Mouse (Mus musculus): ENCODE results near the gene Josd1. TPM values are rescaled to one million over a fixed set of nuclear protein-coding genes. Genes with fewer than 3 reads are reported as not detected.

Gene Josd1
- polyA plus RNA-seq (2016; fragmentation: Nextera tagmentation; extraction: Ambion mirVana), result 16.6 and 18.6 TPM in 2 replicates

- H3K4me1 ChIP-seq, result peaks cover 81% of the 10 kb centered on the region
These were observed at the start of gene Josd1 for GRCm38 (mm10) chr15:79687646-79688267. TSS of gene Josd1 (minus strand) at chr15:79687919.

GRCm38 (mm10) chr15:79734311-79734710, 46.6 kb upstream of the Josd1 start:
- Histone ChIP-seq H3K9me3 (no peaks in the 10 kb centered on the region), H3K27ac (no peak overlapping the region), H3K4me1 (peaks cover 9% of the 10 kb centered on the region), H3K27me3 (ENCODE audit: poor library complexity, severe bottlenecking) (no peaks in the 10 kb centered on the region), H3K36me3 (replicated peaks) (peaks cover 84% of the 10 kb centered on the region), H3K4me3 (no peak overlapping the region)
- WGBS, result 85% methylated on average over 8 of the region's 8 CpGs
- no peak for DNase-seq (ENCODE audit: extremely low spot score, low spot score)

More at GRCm38 (mm10) chr15:79687646-79688267, at the start of gene Josd1:
- Histone ChIP-seq H3K36me3 (replicated peaks) (peaks cover 8% of the 10 kb centered on the region; the same call in 1 of the 2 replicates), H3K9me3 (no peaks in the 10 kb centered on the region), H3K4me3 (peak within 1 kb of the TSS; percentile 96), H3K27me3 (ENCODE audit: poor library complexity, severe bottlenecking) (peaks cover 4% of the 10 kb centered on the region; the same call in 1 of the 2 replicates), H3K27ac (peak within 1 kb of the TSS; percentile 93)
- under 1% methylated on average over 72 of the region's 72 CpGs for WGBS
- DNase-seq (ENCODE audit: extremely low spot score, low spot score), result peak; percentile 96

DNA sequence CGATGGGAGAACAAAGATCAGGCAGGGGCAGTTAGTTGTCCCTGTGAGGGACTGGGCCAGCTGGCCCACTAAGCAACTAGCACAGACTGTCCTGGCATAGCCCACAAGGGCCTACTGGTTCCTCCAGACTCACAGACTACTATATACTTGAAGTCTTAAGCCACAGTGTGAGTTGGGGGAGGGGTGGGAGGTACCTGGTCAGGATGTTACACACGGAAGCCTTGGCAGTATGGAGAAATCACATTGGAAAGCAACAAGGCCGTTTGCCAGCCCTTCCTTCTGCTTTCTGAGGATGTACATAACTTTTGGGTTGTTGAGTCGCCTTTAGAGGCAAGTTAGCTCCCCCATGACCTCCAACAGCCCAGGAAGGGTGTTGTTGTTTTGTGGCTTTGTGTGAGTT, 45.9 kb upstream of the Josd1 start:
- Histone ChIP-seq H3K27me3 (ENCODE audit: poor library complexity, severe bottlenecking) (no peaks in the 10 kb centered on the region), H3K36me3 (replicated peaks) (peaks cover 84% of the 10 kb centered on the region), H3K27ac (no peak overlapping the region), H3K4me3 (no peak overlapping the region), H3K4me1 (peaks cover 9% of the 10 kb centered on the region), H3K9me3 (no peaks in the 10 kb centered on the region)
- no peak for DNase-seq (ENCODE audit: extremely low spot score, low spot score)
- 85% methylated on average over 4 of the region's 4 CpGs for WGBS

DNA sequence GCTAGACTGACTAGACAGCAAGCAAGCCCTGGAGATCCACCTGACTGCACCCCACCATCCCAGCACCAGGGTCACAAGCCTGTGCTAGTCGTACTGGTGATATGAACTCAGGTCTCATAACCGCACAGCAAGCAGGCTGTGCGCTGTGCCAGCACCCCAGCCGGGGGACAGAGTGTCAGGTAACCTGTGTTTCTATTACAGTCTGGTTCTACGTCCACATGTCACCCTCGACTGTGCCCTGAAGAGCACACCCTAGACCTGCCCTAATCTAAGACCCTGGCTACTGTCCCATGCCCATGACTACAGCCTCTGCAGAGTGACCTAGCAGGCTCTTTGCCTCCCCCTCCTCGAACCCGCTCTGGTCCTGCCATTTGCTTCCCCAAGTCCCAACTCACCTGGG, 45.5 kb upstream of the Josd1 start:
- WGBS, result 95% methylated on average over 8 of the region's 8 CpGs
- Histone ChIP-seq H3K36me3 (replicated peaks) (peaks cover 84% of the 10 kb centered on the region), H3K27me3 (ENCODE audit: poor library complexity, severe bottlenecking) (no peaks in the 10 kb centered on the region)

GRCm38 (mm10) chr15:79731554-79731953, 43.8 kb upstream of the Josd1 start:
- H3K36me3 ChIP-seq (replicated peaks), result peaks cover 84% of the 10 kb centered on the region
- H3K9me3 ChIP-seq, result no peaks in the 10 kb centered on the region
- no peak overlapping the region for H3K4me3 ChIP-seq
- H3K4me1 ChIP-seq, result peaks cover 14% of the 10 kb centered on the region
- no peaks in the 10 kb centered on the region for H3K27me3 ChIP-seq (ENCODE audit: poor library complexity, severe bottlenecking)
- no peak overlapping the region for H3K27ac ChIP-seq
- no peak for DNase-seq (ENCODE audit: extremely low spot score, low spot score)
- 86% methylated on average over 7 of the region's 7 CpGs for WGBS

More for the DNA sequence above, 45.5 kb upstream of the Josd1 start:
- Histone ChIP-seq H3K9me3 (no peaks in the 10 kb centered on the region), H3K4me1 (peaks cover 11% of the 10 kb centered on the region), H3K27ac (no peak overlapping the region), H3K4me3 (no peak overlapping the region)
- DNase-seq (ENCODE audit: extremely low spot score, low spot score), result no peak

DNA sequence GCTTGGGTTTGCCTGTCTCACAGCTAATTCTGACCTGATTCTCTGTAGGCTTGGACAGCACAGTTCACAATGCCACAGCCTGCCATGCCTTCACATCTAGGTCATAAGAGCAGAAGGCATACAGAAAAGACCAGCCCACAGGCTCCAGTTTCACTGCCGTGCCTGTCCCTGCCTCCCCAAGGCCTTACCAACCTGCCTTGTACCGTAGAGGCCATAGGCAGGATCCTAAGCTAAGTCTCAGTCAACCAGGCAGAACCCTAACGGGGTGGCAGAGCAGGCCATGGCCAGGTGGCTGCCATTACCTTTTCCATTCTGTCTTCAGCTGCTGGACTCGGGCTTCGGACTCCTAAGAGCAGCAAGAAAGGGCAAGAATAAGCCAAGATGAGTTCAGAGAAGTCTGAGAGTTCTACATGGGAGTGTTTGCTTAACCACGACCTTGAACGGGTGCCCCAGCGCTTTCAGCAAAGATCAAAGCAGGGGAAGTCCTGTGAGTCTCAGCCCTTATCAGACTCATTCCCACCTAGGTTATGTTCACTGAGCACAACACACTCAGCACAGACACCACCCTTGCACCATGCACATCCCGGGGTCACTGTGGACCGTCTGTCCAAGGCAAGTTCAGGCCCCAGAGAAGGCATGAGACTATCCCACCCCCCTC, 41.1 kb upstream of the Josd1 start:
- DNase-seq (ENCODE audit: extremely low spot score, low spot score), result no peak
- Histone ChIP-seq H3K27ac (no peak overlapping the region), H3K27me3 (ENCODE audit: poor library complexity, severe bottlenecking) (no peaks in the 10 kb centered on the region), H3K36me3 (replicated peaks) (peaks cover 88% of the 10 kb centered on the region), H3K4me3 (no peak overlapping the region), H3K9me3 (no peaks in the 10 kb centered on the region), H3K4me1 (peaks cover 5% of the 10 kb centered on the region)
- WGBS, result 93% methylated on average over 10 of the region's 10 CpGs

DNA sequence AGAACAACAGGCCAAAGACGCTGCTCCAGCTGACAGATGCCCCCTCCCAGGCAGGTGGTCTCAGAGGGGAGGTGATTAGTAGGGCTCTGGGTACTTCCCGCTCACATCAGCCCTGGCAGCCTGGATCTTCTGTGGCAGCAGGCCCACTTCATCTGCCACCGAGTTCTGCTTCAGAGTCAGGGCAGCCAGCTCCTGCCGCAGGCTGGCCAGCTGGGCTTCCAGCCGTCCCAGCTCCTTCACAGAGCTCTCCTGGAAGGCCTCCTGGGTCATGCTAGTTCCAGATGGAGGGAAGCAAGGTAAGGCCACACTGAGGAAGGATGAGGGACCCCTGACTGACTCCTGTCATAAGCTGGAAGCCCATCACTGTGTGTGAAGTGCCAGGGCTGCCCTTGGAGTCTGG, 40.6 kb upstream of the Josd1 start:
- WGBS, result 62% methylated on average over 5 of the region's 5 CpGs

DNA sequence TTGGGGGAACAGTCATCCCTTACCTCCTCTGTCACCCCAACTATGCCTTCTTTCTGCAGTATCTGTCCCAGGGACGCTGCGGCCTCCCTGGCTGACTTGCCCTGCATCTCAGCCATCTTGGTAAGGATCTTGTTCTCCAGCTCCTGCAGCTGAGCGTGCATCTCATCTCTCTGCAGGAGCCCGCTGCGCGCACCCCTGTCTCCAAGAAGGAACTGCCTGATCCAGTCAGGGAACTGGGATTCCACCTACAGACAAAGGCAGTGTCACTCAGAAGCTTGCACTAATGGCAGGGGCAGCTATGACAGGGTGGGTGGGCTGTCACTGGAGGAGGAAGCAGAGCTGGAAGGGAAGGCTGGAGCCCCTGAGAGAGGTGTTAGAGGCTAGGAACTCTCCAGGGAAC, 40.1 kb upstream of the Josd1 start:
- WGBS, result 80% methylated on average over 6 of the region's 6 CpGs
- Histone ChIP-seq H3K27ac (peak overlapping the region; percentile 26; the same call in 1 of the 2 replicates), H3K4me3 (no peak overlapping the region), H3K4me1 (peaks cover 5% of the 10 kb centered on the region), H3K27me3 (ENCODE audit: poor library complexity, severe bottlenecking) (no peaks in the 10 kb centered on the region), H3K36me3 (replicated peaks) (peaks cover 84% of the 10 kb centered on the region), H3K9me3 (no peaks in the 10 kb centered on the region)
- DNase-seq (ENCODE audit: extremely low spot score, low spot score), result no peak

More for the DNA sequence above, 40.6 kb upstream of the Josd1 start:
- peak overlapping the region; percentile 26; the same call in 1 of the 2 replicates for H3K27ac ChIP-seq
- no peaks in the 10 kb centered on the region for H3K9me3 ChIP-seq
- H3K4me1 ChIP-seq, result peaks cover 5% of the 10 kb centered on the region
- no peaks in the 10 kb centered on the region for H3K27me3 ChIP-seq (ENCODE audit: poor library complexity, severe bottlenecking)
- no peak overlapping the region for H3K4me3 ChIP-seq
- no peak for DNase-seq (ENCODE audit: extremely low spot score, low spot score)
- peaks cover 88% of the 10 kb centered on the region for H3K36me3 ChIP-seq (replicated peaks)

- Histone ChIP-seq H3K27ac (no peak overlapping the region), H3K4me3 (no peak overlapping the region), H3K27me3 (ENCODE audit: poor library complexity, severe bottlenecking) (no peaks in the 10 kb centered on the region), H3K36me3 (replicated peaks) (peaks cover 86% of the 10 kb centered on the region), H3K4me1 (peaks cover 17% of the 10 kb centered on the region), H3K9me3 (no peaks in the 10 kb centered on the region)
- 91% methylated on average over 11 of the region's 11 CpGs for WGBS
- DNase-seq (ENCODE audit: extremely low spot score, low spot score), result no peak
These were observed 37.6 kb upstream of the Josd1 start for GRCm38 (mm10) chr15:79725190-79725789.

DNA sequence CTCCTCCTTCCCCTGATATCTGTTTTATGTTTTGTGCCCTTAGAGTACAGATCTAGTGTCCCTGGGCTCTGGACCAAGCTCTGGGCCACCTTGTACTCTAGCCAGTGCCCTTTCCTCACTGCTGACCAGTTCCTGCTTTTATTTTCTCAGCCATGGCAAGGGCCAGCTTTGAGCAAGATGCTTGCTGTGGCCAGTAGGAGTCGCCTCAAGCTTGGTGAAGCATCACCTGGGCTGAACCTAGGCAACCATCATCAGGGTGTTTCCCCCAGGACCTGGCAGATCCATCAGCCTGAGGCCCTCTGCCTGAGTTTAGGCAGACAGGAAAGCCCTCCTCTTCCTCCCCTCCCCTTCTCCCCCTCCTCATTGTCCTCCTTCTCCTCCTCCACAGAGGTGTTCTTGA, 35.7 kb upstream of the Josd1 start:
- Histone ChIP-seq H3K36me3 (replicated peaks) (peaks cover 87% of the 10 kb centered on the region), H3K27ac (no peak overlapping the region), H3K9me3 (no peaks in the 10 kb centered on the region), H3K4me1 (peaks cover 17% of the 10 kb centered on the region), H3K27me3 (ENCODE audit: poor library complexity, severe bottlenecking) (no peaks in the 10 kb centered on the region), H3K4me3 (no peak overlapping the region)
- 24% methylated on average over 1 of the region's 1 CpGs for WGBS
- DNase-seq (ENCODE audit: extremely low spot score, low spot score), result no peak

GRCm38 (mm10) chr15:79720796-79721195, 33.1 kb upstream of the Josd1 start:
- H3K36me3 ChIP-seq (replicated peaks), result peaks cover 87% of the 10 kb centered on the region
- H3K27ac ChIP-seq, result peak overlapping the region; percentile 44
- peaks cover 12% of the 10 kb centered on the region for H3K4me1 ChIP-seq
- no peaks in the 10 kb centered on the region for H3K9me3 ChIP-seq
- no peaks in the 10 kb centered on the region for H3K27me3 ChIP-seq (ENCODE audit: poor library complexity, severe bottlenecking)
- H3K4me3 ChIP-seq, result no peak overlapping the region
- no peak for DNase-seq (ENCODE audit: extremely low spot score, low spot score)
- WGBS, result 82% methylated on average over 4 of the region's 4 CpGs

GRCm38 (mm10) chr15:79720267-79720666, 32.5 kb upstream of the Josd1 start:
- WGBS, result 93% methylated on average over 8 of the region's 8 CpGs
- peaks cover 87% of the 10 kb centered on the region for H3K36me3 ChIP-seq (replicated peaks)
- H3K4me3 ChIP-seq, result no peak overlapping the region
- H3K9me3 ChIP-seq, result no peaks in the 10 kb centered on the region
- H3K4me1 ChIP-seq, result peaks cover 12% of the 10 kb centered on the region
- H3K27me3 ChIP-seq (ENCODE audit: poor library complexity, severe bottlenecking), result no peaks in the 10 kb centered on the region
- H3K27ac ChIP-seq, result no peak overlapping the region; the same call in 1 of the 2 replicates
- DNase-seq (ENCODE audit: extremely low spot score, low spot score), result no peak

GRCm38 (mm10) chr15:79716710-79717109, 29.0 kb upstream of the Josd1 start:
- no peaks in the 10 kb centered on the region for H3K27me3 ChIP-seq (ENCODE audit: poor library complexity, severe bottlenecking)
- no peak for DNase-seq (ENCODE audit: extremely low spot score, low spot score)
- H3K27ac ChIP-seq, result no peak overlapping the region
- WGBS, result 90% methylated on average over 6 of the region's 6 CpGs
- H3K4me3 ChIP-seq, result no peak overlapping the region
- peaks cover 98% of the 10 kb centered on the region for H3K36me3 ChIP-seq (replicated peaks)
- H3K4me1 ChIP-seq, result peaks cover 12% of the 10 kb centered on the region
- no peaks in the 10 kb centered on the region for H3K9me3 ChIP-seq

Measured in forebrain, embryonic 10.5 days (tissue).